Mouse (Mus musculus) hindbrain, embryonic 11.5 days (tissue): ENCODE measurements at regions not wholly inside any gene's neighbourhood (a gene's known extent, or its start where the extent isn't known, plus 50 kb on each side); places are given as distances from the start of the nearest gene placed in this dataset.

Experiments used
- ATAC-seq: fragments of 200-750 bp; cut with Nextera tagmentation; 2 replicates; pipeline ENCODE4 v1.8.0; 2017; ENCODE audit warnings: mild to moderate bottlenecking, moderate TSS enrichment, moderate library complexity; ENCODE audit not compliant: low FRiP score
- DNase-seq: peaks from one replicate; pipeline ENCODE4 v3.0.0-alpha.2; 2015; ENCODE audit warnings: low spot score
- H3K27ac ChIP-seq: fragments of 300-500 bp; sonication (generic); 2 replicates; pipeline ENCODE4 v1.5.1; 2014; ENCODE audit warnings: mild to moderate bottlenecking, low read depth, low read length
- H3K27me3 ChIP-seq: fragments of 300-500 bp; sonication (generic); 2 replicates; pipeline ENCODE4 v1.6.1; 2014; ENCODE audit warnings: mild to moderate bottlenecking, low read length, moderate library complexity, mixed read lengths; ENCODE audit not compliant: control insufficient read depth, insufficient read depth
- H3K36me3 ChIP-seq: fragments of 300-500 bp; sonication (generic); 2 replicates; pipeline ENCODE4 v1.6.1; 2014; ENCODE audit warnings: mild to moderate bottlenecking, low read length, moderate library complexity, mixed read lengths; ENCODE audit not compliant: control insufficient read depth, insufficient read depth
- H3K4me1 ChIP-seq: fragments of 300-500 bp; sonication (generic); replicated peaks from 2 replicates; pipeline ENCODE4 v1.6.1; 2014; ENCODE audit warnings: low read length, mixed read lengths; ENCODE audit not compliant: control insufficient read depth, insufficient read depth
- H3K4me2 ChIP-seq: fragments of 300-500 bp; sonication (generic); replicated peaks from 2 replicates; pipeline ENCODE4 v1.6.1; 2014; ENCODE audit warnings: mild to moderate bottlenecking, low read depth, low read length
- H3K4me3 ChIP-seq: fragments of 300-500 bp; sonication (generic); 2 replicates; pipeline ENCODE4 v1.5.1; 2014; ENCODE audit warnings: low read depth, low read length
- H3K9ac ChIP-seq: fragments of 300-500 bp; sonication (generic); 2 replicates; pipeline ENCODE4 v1.6.1; 2014; ENCODE audit warnings: low read depth, low read length
- H3K9me3 ChIP-seq: fragments of 300-500 bp; sonication (generic); 2 replicates; pipeline ENCODE4 v1.6.1; 2016; ENCODE audit warnings: low read length; ENCODE audit not compliant: control insufficient read depth
- WGBS: fragments of 180-500 bp; shearing (Covaris S2); extraction: QIAGEN DNeasy Blood & Tissue Kit; methylation state at CpG from one replicate; pipeline ENCODE4 v1.1.7; 2014; 5-methylcytosine and 5-hydroxymethylcytosine counted together

DNA sequence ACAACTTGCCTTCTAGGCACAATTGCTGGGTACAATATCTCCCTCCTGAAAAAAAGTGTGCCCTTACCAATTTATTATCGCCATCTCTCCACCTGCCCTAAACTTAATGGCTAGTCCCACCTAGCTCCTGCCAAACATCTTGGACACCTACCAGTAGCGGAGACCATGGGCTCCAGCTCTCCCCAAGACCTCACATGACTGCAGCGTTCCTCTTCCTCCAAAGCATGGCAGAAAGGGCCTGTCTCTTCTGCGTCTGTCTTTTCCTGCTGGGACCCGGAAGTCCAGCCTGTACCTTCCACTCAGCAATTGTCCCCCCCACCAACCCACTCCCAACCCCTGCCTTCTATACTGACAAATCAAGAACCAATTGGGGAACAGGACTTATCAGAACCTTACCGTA, 63.1 kb upstream of the Usp24 start:
- Histone ChIP-seq H3K9me3 (no peaks in the 10 kb centered on the region), H3K36me3 (no peaks in the 10 kb centered on the region), H3K4me1 (no peaks in the 10 kb centered on the region), H3K4me2 (no peak overlapping the region), H3K27ac (no peak overlapping the region), H3K9ac (no peak overlapping the region), H3K4me3 (no peak overlapping the region), H3K27me3 (no peaks in the 10 kb centered on the region)
- DNase-seq (no peak), ATAC-seq (no peak)
- 89% methylated on average over 6 of the region's 6 CpGs for WGBS

DNA sequence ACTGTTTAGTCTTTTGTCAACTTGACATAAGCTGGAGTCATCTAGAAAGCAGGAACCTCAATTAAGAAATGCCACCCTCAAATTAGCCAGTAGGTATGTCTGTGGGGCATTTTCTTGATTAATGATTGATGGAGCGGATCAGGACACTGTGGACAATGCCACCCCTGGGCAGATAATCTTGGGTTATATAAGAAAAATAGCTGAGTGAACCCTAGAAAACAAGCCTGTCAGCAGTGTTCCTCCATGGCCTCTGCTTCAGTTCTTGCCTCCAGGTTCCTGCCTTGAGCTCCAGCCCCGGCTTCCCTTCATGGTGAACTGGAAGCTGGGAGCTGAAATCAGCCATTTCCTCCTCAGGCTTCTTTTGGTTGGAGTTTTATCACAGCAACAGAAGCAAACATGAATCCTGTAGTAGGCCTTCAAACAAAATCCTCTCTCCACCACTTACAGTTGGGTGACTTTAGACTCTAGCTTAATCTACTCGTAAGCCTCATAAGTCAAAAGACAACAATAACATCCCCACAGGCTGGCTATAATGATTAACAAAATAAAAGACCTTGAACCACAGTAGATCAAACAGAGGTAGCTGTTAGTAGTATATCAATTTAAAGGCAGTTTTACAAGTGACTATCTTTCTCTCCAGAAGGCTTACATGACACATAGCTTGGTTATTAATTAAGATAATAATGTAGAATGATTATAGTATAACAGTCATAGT, 61.1 kb upstream of the Usp24 start:
- Histone ChIP-seq H3K4me2 (no peak overlapping the region), H3K36me3 (no peaks in the 10 kb centered on the region), H3K4me1 (no peaks in the 10 kb centered on the region), H3K4me3 (no peak overlapping the region), H3K27ac (no peak overlapping the region), H3K9me3 (no peaks in the 10 kb centered on the region), H3K9ac (no peak overlapping the region), H3K27me3 (no peaks in the 10 kb centered on the region)
- ATAC-seq (no peak), DNase-seq (no peak)
- 87% methylated on average over 3 of the region's 3 CpGs for WGBS

GRCm38 (mm10) chr4:106255959-106256609, 59.9 kb upstream of the Usp24 start:
- H3K9me3 ChIP-seq, result no peaks in the 10 kb centered on the region
- no peak overlapping the region for H3K9ac ChIP-seq
- H3K4me2 ChIP-seq, result no peak overlapping the region
- H3K27me3 ChIP-seq, result no peaks in the 10 kb centered on the region
- no peaks in the 10 kb centered on the region for H3K4me1 ChIP-seq
- H3K36me3 ChIP-seq, result no peaks in the 10 kb centered on the region
- DNase-seq (no peak), ATAC-seq (no peak)
- H3K4me3 ChIP-seq, result no peak overlapping the region
- H3K27ac ChIP-seq, result no peak overlapping the region

DNA sequence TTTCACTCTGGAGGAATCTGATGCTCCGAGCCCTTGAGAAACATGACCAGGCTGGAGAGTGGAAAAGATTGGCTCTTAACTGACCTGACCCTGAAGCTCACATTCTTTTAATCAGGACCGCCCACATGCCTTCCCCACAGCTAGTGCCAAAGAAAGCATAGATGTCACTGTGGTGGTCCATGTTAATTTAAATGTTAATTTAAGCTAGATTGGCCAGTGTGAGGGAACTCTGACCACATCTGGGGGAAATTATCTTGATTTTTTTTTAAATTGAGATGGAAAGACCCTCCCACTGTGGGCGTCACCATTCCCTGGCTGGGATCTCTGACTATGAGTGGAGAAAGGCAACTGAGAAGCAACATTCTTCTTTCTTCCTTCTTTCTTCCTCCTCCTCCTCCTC, 54.6 kb upstream of the Usp24 start:
- DNase-seq (no peak), ATAC-seq (no peak)
- Histone ChIP-seq H3K27me3 (no peaks in the 10 kb centered on the region), H3K4me2 (no peak overlapping the region), H3K4me1 (no peaks in the 10 kb centered on the region), H3K27ac (no peak overlapping the region), H3K36me3 (no peaks in the 10 kb centered on the region), H3K4me3 (no peak overlapping the region), H3K9ac (no peak overlapping the region), H3K9me3 (no peaks in the 10 kb centered on the region)
- 79% methylated on average over 3 of the region's 3 CpGs for WGBS

GRCm38 (mm10) chr4:106261901-106262560, 54.0 kb upstream of the Usp24 start:
- Histone ChIP-seq H3K4me3 (no peak overlapping the region), H3K9me3 (no peaks in the 10 kb centered on the region), H3K9ac (no peak overlapping the region), H3K4me2 (no peak overlapping the region), H3K36me3 (no peaks in the 10 kb centered on the region), H3K27ac (no peak overlapping the region), H3K27me3 (no peaks in the 10 kb centered on the region), H3K4me1 (no peaks in the 10 kb centered on the region)
- no peak for ATAC-seq
- no peak for DNase-seq
- WGBS, result 85% methylated on average over 3 of the region's 3 CpGs

DNA sequence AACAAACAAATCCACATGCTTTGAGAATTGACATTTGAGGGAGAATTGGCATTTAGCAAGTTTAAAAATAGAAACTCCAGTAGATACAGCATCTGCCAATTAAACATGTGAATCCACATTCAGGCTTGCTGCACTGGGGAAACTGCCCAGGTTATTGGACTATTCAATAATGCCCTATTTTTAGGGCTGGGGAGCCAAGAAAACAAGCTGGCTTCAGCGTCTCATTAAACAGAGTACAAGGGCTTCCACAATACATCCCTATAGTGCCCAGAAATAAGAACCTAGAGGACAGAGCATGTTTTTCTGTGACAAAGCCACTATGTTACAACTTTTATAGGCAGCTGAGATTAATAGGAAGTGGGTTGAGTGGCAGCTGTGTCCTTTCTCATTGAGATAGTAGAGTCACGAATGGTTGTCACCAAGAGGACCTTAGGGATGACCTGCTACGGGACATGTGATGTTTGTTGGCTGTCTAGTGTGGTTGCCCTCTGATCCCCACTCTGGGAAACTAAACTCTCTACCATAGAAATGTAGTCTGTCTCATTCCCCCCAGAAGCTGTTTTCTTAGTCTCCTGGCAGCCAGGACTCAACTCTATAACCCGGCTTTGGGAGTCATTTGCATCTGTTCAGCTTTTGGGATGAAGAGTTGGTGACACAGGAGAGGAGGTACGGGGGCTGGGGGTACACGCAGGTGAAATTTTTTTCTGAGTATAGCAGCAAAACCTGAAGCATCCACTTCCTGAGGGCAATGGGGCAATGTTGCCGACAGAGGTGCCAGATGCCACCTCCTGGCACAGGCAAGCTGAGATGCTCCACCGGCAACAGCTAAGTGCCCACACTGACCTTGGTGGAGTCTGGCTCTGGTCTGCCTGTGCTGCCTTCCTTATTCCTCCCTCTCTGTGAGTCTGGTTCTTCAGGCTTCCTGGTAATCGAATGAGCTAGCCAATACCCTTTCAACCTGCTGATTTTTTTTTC, 53.0 kb upstream of the Usp24 start:
- WGBS, result 86% methylated on average over 9 of the region's 9 CpGs
- Histone ChIP-seq H3K9ac (no peak overlapping the region), H3K4me1 (no peaks in the 10 kb centered on the region), H3K36me3 (no peaks in the 10 kb centered on the region), H3K4me2 (no peak overlapping the region), H3K27ac (no peak overlapping the region), H3K9me3 (no peaks in the 10 kb centered on the region), H3K4me3 (no peak overlapping the region), H3K27me3 (no peaks in the 10 kb centered on the region)
- ATAC-seq (no peak), DNase-seq (no peak)
